Mouse (Mus musculus): ENCODE measurements around the gene Dnm3.

GRCm38 (mm10) chr1:162312152-162312551 lies 165.7 kb downstream of the Dnm3 start:
- no peak for TF ChIP-seq POLR2A (IDR thresholded peaks at IDR 0.05; ENCODE audit: borderline replicate concordance, extremely low read depth, low read depth, low read length)
- no peak for TF ChIP-seq CTCF (IDR thresholded peaks at IDR 0.05; ENCODE audit: insufficient read depth, low read length)

Data from lung, adult 2 months (tissue).